Mouse (Mus musculus) yolk sac, embryonic 10.5 days (tissue): ENCODE measurements around the gene Pgm2.

Experiments
- DNase-seq: peaks from one replicate; pipeline ENCODE4 v3.0.0-alpha.2; 2017; ENCODE audit warnings: low spot score

The Pgm2 gene

DNA sequence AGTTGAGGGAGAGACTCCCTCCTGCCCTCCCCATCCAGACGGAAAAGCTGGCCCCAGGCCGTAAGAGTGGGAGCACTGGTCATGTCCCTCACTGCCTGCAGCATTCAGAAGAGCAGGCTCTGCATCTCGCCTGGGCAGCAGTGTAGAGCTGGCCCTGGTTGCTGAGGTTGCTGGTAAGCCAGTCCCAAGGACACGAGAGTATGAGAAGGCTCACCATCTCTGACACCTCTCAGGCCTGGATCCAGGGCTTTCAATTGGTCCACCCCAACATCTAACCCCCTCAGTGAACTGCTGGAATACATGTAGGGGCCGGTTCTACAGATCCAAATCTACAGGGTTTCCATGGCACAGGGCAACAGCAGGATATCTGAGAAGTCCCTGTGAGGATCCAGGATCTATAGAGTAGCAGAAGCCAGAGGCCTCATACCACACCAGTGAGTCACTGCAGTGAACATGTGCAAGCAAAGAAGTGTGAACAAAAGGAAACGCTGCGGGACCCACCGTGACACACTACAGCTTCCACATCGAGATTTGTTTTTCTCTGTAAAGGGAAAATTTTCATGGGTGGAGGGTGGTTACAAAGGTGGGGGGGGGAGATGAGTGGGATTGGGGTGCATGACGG, 53.7 kb downstream of the Pgm2 start:
- no peak for DNase-seq

DNA sequence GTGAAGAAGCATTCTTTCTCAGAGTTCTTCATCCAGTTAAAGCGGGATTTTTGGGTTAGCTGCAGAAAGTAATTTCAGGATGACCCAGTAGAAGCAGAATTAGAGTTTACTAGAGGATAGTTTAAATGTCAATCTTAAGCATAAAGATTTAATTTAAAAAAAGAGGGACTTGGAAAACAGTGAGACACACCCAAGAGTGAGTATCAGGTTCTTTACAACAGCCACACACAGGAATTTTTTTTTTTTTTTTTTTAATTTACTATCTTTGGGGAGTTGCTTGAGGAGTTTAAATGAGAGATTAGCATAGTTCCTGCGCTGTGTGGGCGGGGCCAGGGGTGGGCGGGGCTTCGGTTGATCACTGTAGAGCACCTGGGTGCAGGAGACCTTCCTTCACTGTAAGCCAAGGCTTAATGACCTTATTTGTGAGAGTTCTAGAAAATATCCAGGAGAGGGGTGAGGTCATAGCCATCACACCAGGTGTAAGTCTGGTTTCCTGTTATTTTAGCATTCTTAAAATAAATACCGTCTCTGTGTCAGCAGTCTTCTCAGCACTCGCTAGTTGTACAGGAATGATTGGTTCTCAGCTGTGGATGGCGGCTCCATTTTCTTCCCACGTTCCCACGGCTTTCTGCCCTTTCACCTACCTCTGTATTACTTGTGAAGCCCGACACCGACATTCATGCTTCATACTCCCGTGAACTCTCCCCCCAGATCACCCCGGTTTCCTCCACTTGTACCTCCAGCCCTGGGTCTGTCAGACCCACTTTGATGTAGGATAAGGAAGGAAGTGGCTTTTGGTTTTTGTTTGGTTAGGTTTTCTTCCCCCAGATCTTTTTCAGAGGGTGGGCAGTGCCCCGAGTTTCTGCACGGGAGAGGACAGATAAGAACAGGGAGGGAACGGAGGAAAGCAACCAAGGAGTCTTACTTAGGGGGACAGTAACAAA, 56.7 kb downstream of the Pgm2 start:
- no peak for DNase-seq

DNA sequence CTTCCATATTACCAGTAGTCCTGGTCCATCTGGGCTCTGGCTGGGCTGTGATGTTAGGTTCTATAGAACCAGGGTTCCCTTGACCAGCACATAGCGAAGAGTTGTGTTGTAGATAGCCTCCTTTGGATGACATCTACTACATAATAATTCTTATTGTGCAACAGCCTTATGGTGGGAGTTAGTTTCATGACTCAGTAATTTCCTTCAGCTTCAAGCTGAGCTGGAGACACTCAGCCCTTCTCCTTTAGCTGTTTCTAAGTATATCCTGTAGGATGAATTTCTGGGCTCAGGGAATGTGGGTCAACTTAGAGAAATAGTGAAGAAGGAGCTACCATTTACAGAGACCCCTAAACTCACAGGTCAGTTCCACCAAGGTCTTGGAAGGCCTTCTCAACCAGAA, 60.6 kb downstream of the Pgm2 start:
- no peak for DNase-seq

DNA sequence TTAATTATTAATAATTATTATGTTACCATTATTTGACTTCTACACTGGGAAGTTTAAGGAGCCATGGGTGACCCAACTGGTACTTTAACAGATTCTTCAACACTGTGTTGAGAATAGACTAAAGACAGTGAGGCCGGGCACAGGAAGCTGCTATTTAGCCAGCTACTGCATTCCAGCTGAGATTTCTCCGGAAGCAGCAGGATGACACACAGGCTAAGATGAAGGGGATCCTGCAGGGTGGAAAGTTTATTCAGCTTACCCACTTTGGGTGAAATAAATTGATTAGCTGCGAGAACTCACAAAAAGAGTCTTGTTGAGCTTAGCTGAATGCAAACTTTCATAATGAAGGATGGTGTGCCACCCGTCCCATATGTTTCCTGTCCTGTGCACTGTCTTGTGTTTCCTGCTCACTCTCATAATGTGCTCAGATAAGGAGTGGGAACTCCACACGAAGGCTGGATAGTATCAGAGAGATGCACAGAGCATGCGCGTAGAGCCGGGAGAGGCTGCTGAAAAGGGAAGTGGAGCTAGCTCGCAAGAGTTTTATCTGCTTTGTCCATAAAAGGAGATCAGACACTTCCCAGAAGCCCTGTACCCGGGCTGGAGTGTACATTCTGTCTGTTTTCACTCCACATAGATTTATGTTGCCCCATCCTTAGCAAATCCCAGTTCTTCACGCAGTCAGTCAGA, 63.3 kb downstream of the Pgm2 start, which contains the start of gene Tbc1d1:
TSS of gene Tbc1d1 (plus strand) at position 445 of the 690 bp plus-strand sequence.
- peak; percentile 74 for DNase-seq

DNA sequence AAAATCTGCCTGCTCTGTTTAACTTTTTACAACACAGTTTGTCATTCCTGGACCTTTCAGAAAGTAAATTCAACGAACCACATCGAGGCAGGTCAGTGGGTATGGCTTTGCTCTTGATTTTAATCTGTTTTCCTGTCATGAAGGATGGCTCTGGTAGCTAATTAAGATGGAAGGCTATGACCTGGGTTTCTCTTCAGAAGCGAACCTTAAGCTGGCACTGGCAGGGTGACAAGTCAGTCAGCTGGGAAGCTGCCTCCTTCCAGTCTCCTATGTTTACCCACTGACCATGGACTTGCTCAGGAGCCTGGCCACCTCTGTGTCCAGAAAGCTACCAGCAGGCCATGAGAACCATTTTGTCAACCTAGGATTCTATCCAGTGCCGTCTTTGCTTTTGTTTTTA, 63.8 kb downstream of the Pgm2 start:
- DNase-seq = no peak

DNA sequence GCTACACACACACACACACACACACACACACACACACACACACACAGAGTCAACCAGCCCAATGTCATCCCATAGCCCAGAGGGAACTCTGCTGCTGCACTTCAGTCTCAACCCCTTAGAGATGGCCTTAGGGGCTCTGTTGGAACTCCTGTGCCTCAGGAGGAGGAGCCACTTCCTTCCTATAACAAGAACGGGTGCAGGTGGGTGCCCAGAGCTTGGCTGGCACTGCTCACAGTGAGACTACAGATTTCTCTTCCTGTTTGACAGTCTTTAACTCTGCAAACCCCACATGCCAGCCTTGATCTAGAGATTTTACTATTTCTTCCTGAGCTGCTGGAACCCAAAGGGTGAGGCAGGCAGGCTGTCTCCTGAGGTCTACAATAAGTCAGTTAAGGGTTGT, 65.2 kb downstream of the Pgm2 start:
- no peak for DNase-seq

DNA sequence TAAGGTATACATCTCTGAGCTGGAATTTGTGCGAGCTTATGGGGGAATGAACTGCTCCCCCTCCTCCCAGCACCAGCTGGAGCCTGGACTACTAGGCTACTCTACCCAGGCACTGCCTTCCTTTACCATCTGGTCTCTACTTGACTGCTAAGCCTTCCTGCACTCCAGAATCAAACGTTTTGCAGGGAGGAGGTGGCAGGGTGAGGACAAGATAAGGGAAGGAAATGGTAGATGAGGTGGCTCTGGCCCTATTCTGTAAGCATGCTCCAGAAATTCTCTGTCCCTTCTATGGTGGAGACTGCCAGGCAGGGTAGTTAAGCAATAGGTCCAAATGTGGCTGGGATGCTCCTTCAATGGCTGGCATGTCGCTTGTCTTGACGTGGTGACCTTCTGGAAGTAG, 65.8 kb downstream of the Pgm2 start:
- no peak for DNase-seq

DNA sequence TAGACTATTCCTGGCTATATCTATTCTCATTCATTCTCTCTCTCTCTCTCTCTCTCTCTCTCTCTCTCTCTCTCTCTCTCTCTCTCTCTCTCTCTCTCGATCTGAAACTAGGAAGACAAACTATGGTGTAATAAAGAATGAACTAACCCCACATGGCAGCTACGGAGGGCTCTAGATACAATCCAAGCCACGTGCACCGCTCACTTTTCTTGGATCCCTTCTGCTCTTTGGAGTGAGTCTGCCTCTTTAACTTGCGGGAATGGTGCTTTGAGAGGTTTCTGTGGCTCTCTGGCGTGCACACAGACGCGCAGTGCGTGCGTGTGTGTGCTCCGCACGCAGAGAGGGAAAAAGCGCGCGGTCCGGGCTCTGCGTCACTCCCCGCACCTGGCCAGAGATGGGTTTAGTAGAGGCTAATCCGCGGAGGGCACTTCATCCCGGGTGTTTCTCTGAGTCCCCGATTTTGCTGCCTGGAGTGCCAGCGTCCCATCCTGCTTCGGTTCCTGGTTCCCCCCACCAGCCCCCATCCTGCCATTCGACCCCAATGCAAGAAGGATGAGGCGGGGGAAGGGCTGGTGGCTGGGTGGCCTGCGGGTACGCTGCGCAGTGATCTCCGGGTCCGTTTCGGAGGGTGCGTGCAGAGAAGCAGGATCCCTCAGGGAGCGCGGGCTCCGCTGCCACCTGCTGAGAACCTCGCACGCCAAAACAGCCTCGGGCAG, 66.5 kb downstream of the Pgm2 start:
- no peak for DNase-seq

DNA sequence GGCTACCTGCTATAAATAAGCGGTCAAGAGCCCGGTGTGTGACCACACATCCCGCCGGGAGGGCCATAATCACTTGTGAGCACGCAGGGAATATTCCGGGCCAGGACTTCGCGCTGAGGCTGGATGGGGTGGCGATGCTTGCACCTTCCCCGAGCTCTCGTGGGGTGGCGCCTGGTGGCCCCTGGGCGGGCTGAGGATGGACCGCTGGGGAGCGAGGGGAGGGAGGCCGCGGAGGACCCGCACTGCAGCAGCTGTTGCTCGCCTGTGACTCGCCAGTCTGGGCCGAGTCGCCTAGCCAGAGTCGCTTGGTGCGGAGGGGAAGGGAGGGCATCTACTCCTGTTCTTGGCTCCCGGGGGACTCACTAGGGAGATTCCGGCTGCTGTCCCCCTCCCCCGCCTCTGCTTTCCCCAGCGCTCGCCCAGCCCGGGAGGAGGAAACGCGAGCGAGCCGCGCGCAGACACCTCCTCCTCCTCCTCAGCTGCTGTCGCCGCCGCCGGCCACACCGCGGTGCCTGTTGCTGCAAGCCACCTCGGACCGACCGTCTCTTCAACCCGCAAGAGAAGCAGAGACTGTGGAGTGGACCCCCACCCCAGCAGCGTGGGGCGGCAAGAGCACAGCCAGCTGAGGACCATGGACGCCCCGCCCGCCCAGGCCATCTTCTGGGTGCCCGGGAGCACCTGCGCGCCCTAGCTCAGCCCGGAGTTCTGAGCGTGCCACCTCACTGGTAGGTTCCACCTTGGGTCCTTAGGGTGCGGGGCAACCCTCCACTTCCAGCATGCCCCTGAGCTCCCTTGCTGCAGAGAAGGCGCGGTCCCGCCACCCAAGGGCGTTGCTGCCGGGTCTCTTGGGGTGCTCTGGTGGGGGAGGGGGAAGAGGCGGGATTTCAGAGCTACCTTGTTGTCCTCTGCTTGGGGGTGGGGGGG, 67.3 kb downstream of the Pgm2 start:
- DNase-seq = peak; percentile 49

DNA sequence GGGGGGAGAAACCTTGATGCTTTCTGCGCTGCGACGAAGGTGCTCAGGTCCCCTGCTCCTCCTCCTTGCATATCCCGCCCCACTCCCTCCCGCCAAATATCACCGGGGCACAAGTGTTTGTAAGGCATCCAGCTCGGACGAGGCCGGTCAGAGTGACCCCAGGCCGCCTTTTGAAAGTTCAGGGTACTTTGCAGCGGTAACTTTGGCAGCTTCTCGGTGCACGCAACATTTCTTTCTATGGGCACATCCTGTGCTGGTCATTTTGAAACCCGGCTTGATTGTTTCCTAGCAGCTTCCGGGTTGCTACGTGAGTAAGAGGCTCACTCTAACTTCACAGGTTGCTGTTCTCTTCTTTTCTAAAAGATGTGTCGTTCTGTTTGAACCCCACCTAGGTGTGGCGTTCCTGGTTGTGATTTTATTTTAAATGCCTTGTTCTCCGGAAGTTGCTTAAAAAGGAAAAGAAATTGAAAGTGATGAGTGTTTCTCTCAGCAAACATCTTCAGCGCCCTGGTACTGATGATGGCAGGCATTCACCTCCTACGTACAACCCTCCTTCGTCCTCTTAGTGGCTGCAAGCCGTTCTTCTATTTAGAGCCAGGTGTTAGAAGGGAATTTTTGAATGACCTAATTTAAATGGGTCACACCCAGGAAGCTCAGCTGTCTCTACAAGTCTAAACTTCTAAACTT, 68.1 kb downstream of the Pgm2 start:
- DNase-seq = peak; percentile 8

DNA sequence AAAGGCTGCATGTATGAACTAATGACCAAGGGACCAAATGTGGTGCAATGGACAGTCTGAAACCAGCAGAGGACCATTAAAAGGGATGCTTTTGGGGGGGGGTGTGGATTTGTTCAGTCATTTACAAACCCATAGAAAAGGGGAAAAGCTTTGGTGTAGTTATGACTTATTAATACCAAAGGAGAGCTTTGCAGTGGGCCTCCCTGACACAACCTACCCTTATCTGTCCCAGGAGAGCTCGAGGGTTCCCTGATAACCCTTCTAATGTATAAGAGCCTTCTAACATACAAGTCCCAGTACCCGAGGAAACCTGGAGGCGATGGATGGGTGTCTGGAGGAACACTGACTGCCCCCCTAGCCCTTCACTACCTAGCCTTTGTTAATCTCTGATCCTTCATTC, 69.2 kb downstream of the Pgm2 start:
- DNase-seq = no peak

DNA sequence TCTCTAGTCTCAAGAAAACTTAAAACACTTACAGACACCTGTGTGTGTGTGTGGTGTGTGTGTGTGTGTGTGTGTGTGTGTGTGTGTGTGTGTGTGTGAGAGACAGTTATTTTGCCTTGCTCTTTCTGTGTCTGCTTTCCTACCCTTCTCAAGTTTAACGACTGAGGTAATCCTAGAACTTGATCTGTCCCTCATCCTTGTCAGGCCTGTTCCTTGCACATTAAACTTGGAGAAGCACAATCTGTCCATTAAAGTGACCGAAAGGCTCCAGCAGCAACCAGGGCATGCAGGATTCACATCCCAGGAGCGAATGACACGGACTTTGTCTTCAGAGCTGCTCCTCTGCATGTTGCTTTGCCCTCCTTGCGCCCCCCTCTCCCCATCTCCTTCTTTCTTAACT, 69.8 kb downstream of the Pgm2 start:
- DNase-seq = no peak

DNA sequence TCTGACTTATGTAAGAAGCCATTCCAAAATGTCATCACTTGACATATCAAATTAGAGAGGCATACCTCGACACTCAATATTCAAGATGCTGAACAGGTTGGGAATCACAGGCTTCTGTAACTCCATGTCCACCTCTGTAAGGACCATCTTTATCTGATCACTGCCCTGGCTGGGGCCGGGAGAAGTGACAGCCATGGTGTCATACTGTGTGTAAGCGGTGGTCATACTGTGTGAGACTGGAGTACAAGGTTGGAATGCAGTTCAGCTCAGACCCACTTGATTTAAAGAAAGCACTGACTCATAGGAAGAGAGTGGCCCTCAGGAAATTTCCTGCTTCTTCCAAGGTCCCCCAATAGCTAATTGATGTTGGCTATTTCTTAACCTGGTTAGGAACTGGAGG, 71.7 kb downstream of the Pgm2 start:
- no peak for DNase-seq

DNA sequence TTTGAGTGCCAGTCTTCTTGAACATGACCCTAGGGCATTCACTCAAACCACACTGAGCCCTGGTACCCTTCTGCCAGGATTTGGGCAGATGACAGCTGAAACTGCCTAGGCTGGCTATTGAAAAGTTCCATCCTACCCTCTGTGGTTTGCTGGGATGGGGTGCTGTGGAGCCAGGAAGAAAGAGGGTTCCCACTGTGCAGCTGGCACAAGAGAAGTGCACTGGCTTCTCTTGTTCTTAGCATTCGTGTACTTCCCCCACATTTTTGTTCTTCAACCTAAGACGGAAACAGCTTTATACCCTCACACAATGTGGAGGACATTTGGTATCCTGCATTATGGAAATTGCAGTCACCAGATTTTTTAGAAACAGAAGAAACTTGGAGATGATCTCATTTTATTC, 73.1 kb downstream of the Pgm2 start:
- DNase-seq = no peak

DNA sequence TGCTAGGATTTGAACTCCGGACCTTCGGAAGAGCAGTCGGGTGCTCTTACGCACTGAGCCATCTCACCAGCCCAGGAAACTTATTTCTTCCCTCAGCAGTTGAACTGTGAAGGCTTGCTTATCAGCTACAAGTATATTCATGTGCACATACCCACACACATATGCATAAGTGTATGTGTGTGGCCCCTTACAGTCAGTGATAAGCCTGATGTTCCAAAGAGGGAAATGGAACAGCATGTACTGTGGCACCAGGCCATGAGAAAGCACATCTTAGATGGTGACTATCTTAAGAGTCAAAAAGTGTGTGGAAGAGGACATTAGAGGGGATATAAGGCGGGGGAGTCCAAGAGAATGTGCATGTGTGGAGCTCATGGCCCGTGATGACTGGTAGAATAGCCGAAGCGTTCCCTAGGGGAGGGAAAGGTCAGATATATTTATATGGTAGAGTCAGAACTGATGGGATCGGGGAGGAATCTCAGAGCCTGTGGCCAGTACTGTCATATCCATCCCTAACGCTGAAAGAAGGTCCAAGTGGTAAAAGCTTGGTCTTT, 76.3 kb downstream of the Pgm2 start:
- no peak for DNase-seq

DNA sequence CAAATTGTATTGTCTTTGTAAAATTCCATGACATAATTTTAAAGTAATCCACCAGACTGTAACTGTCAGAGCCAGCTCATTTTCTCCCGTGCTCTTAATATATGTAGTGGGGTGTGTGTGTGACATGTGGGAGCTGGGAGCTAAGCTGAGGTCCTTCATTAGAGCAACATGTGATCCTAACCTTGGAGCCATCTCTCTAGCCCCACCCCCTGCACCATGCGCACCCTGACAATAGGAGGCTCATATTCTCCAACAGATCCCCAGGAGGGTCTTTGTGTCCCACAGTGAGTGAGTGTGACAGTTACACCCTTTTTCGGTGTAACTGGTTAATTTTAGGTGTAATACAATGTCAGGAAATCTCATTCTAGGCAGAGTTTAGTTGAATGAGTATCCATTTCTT, 80.1 kb downstream of the Pgm2 start:
- no peak for DNase-seq

DNA sequence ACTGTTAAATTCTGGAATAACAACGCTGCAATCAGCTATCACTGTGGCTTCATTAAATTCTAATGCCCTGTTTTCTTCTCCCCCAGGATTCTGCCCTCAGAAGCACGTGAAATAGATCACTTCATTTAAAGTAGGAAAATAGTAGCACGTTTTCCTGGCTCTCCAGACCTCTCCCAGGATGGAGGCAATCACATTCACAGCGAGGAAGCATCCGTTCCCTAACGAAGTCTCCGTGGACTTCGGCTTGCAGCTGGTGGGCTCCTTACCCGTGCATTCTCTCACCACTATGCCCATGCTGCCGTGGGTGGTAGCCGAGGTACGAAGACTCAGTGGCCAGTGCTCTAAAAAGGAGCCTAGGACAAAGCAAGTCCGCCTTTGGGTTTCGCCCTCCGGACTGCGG, 80.6 kb downstream of the Pgm2 start:
- DNase-seq = no peak

DNA sequence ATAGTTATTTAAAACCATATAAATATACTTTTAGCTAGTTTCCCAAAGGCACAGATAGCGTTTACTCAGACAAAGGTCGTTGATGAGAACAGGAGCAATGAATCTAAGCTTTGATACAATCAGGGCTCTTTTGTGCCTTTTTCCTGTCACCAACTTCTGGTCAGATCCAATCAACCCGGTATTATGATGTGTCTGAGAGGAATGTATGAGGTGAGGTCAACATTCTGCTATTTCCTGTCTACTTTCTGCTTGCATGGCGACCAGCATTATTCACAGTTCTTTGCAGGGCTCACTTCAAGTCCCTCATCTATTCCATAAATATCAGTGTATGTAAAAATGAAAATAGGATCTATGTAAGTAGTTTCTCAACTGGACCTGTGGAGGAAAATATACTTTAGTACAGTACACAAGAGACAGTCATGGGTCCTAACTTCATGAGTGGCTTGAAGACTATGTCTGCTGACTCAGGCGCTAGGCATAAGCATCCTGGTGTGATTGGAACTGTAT, 81.7 kb downstream of the Pgm2 start:
- DNase-seq = no peak
